Mouse (Mus musculus) bone marrow macrophage, adult 2 months (primary cell): ENCODE measurements around the gene Gabrr2.

Source experiments
- CTCF ChIP-seq: IDR thresholded peaks from 2 replicates; pipeline ENCODE4 v1.5.1; 2012; ENCODE audit warnings: low read depth, mild to moderate bottlenecking, low read length, moderate library complexity
- POLR2A ChIP-seq: IDR thresholded peaks from 2 replicates; pipeline ENCODE4 v1.6.1; 2012; ENCODE audit warnings: mild to moderate bottlenecking, low read depth, low read length, borderline replicate concordance

DNA sequence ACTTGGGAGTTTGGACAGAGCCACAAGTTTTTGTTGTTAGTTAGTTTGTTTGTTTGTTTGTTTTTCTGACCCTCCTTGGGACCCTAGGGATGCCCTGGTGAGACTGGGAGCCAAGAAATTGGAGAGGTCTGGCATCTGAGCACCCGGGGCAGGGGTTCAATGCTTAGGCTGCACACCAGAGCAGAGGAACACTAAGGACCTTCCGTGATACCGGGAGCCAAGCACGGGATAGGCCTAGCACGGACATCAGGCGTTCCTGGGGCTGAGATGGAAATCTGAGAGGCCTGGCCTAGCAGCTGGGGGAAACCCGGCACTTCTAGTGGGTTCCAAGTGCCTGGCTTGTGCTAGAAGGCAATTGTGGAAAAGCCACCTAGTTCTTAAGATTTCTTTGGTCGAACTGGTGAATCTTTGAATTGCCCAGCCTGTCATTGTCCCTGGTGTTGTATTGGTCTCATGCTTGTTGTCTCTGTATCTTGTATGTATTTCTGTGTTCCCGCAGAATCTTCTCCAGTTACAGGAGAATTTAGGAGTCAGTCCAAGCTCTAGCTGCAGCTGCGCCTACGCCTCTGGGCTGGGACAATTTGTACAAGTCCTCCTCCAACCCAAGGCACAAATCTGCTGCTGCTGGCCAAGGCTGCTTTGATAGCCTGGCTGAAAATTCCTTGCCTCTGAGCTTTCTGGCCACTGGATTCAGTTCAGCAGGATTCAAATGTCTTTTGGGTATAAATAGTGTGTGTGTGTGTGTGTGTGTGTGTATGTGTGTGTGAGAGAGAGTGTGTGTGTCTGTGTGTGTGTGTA, 4.7 kb upstream of the Gabrr2 start:
- TF ChIP-seq CTCF (no peak), POLR2A (no peak)
